Mouse (Mus musculus) embryonic facial prominence, embryonic 15.5 days (tissue): Measurements from ENCODE around the gene Tmod1. TPM values are rescaled to one million over a fixed set of nuclear protein-coding genes. Genes with fewer than 3 reads are reported as not detected.

ENCODE experiments used
- ATAC-seq: fragments of 200-750 bp; cut with Nextera tagmentation; 2 replicates; pipeline ENCODE4 v1.8.0; 2017; ENCODE audit warnings: low read depth, moderate TSS enrichment; ENCODE audit not compliant: insufficient number of reproducible peaks, low FRiP score, low TSS enrichment
- H3K27ac ChIP-seq: fragments of 300-500 bp; sonication (generic); replicated peaks from 2 replicates; pipeline ENCODE4 v1.5.1; 2015; ENCODE audit warnings: mild to moderate bottlenecking, inconsistent platforms
- H3K27me3 ChIP-seq: fragments of 300-500 bp; sonication (generic); 2 replicates; pipeline ENCODE4 v1.6.1; 2015; ENCODE audit warnings: inconsistent platforms
- H3K36me3 ChIP-seq: fragments of 300-500 bp; sonication (generic); 2 replicates; pipeline ENCODE4 v1.6.1; 2015; ENCODE audit warnings: mild to moderate bottlenecking, inconsistent platforms
- H3K4me1 ChIP-seq: fragments of 300-500 bp; sonication (generic); 2 replicates; pipeline ENCODE4 v1.6.1; 2015; ENCODE audit warnings: inconsistent platforms
- H3K4me2 ChIP-seq: fragments of 300-500 bp; sonication (generic); replicated peaks from 2 replicates; pipeline ENCODE4 v1.6.1; 2015; ENCODE audit warnings: mild to moderate bottlenecking, inconsistent platforms
- H3K4me3 ChIP-seq: fragments of 300-500 bp; sonication (generic); replicated peaks from 2 replicates; pipeline ENCODE4 v1.5.1; 2015; ENCODE audit warnings: mild to moderate bottlenecking, inconsistent platforms
- H3K9ac ChIP-seq: fragments of 300-500 bp; sonication (generic); 2 replicates; pipeline ENCODE4 v1.6.1; 2015; ENCODE audit warnings: inconsistent platforms
- H3K9me3 ChIP-seq: fragments of 300-500 bp; sonication (generic); replicated peaks from 2 replicates; pipeline ENCODE4 v1.6.1; 2016; ENCODE audit warnings: inconsistent platforms
- WGBS: fragments of 180-500 bp; shearing (Covaris S2); methylation state at CpG from one replicate; pipeline ENCODE4 v1.1.7; 2015; 5-methylcytosine and 5-hydroxymethylcytosine counted together
- polyA plus RNA-seq: library from polyadenylated mRNA; unstranded; fragments of >200 nt; fragmentation: Nextera tagmentation; extraction: Ambion mirVana; gene quantifications from 2 replicates; pipeline ENCODE4 v1.2.1, GENCODE M21; 2015

Tmod1 gene
- polyA plus RNA-seq, 1 experiment from 2014 or later = 13.4 TPM

DNA sequence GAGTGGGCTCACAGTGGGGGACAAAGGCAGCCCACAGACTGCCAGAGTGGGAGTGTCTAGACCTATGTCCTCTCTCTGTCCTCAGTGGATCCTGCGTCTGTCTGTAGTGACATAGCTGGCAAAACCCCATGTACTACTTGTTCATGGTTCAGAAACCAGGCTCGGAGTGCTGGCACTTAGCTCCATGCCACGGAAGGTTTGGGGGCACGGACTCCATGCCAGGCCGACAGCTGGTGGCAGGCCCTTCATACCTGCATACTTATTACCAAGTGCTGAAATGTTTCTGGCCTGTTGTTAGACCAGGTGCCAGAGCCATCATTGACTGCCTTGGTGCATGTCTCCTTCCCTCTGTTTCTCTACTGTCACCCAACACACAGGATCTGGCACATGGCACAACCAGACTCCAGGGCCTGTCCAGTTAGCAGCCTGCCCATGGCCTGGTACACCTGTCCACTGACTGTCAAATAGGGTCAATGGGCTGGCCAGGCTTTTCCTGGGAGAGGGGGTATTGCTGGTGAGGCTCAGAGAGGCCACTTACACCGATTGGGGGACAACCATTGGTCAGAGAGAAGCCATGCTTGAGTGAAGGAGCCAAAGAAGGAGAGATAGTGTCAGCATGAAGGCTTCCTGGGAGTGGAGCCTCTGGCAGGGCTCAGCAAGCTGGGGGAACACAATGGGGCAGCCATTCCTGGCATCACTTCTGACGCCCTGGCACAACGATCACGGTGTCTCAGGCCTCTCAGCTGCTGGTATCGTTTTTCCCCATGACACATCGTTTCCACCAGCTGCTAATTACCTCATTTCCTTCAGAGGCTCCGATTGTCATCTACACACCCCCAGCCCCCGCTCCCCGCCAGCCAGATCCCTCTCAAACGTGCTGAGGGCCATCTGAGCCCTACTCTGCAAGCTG lies 56.4 kb downstream of the Tmod1 start:
- Histone ChIP-seq H3K4me3 (no peak overlapping the region), H3K4me1 (peaks cover 16% of the 10 kb centered on the region), H3K27ac (no peak overlapping the region), H3K9ac (no peak overlapping the region), H3K4me2 (no peak overlapping the region), H3K27me3 (no peaks in the 10 kb centered on the region), H3K9me3 (no peaks in the 10 kb centered on the region), H3K36me3 (no peaks in the 10 kb centered on the region)
- 58% methylated on average over 15 of the region's 15 CpGs for WGBS
- peak; percentile 18; the same call in 1 of the 2 replicates for ATAC-seq

- 96% methylated on average over 3 of the region's 3 CpGs for WGBS
- ATAC-seq = no peak
- Histone ChIP-seq H3K9me3 (no peaks in the 10 kb centered on the region), H3K36me3 (no peaks in the 10 kb centered on the region), H3K4me2 (no peak overlapping the region), H3K4me3 (no peak overlapping the region), H3K9ac (no peak overlapping the region), H3K27me3 (no peaks in the 10 kb centered on the region), H3K27ac (no peak overlapping the region), H3K4me1 (peaks cover 19% of the 10 kb centered on the region)
These were observed 57.1 kb downstream of the Tmod1 start for GRCm38 (mm10) chr4:46095826-46096159.

DNA sequence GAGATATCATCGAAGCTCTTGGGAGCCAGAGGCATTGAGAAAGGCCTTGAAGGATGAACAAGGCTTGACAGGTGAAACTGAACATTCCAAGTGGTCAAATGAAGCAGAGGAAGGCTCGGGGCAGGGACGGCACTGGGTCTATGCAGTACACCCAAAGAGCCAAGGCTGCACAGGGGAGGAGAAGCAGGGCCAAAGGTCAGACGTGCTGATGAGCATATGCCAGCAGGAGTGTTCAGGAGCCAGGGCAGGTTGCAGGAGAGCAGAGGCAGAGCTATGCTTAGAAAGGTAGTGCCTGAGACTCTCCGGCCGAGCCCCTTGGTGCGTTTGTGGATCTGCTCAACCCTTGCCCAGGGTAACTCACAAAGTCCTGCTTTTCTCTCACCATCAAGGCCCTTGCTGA lies 57.8 kb downstream of the Tmod1 start:
- H3K27me3 ChIP-seq = no peaks in the 10 kb centered on the region
- ATAC-seq = no peak
- no peaks in the 10 kb centered on the region for H3K9me3 ChIP-seq
- no peak overlapping the region for H3K9ac ChIP-seq
- no peaks in the 10 kb centered on the region for H3K36me3 ChIP-seq
- 83% methylated on average over 7 of the region's 7 CpGs for WGBS
- no peak overlapping the region for H3K4me3 ChIP-seq
- H3K4me1 ChIP-seq = peaks cover 23% of the 10 kb centered on the region
- no peak overlapping the region for H3K27ac ChIP-seq
- H3K4me2 ChIP-seq = no peak overlapping the region

- H3K27ac ChIP-seq = no peak overlapping the region
- H3K36me3 ChIP-seq = no peaks in the 10 kb centered on the region
- H3K9me3 ChIP-seq = no peaks in the 10 kb centered on the region
- H3K4me1 ChIP-seq = peaks cover 18% of the 10 kb centered on the region
- no peak overlapping the region for H3K4me2 ChIP-seq
- no peak for ATAC-seq
- no peak overlapping the region for H3K4me3 ChIP-seq
- H3K9ac ChIP-seq = no peak overlapping the region
- no peaks in the 10 kb centered on the region for H3K27me3 ChIP-seq
- 91% methylated on average over 2 of the region's 2 CpGs for WGBS
These were observed 58.9 kb downstream of the Tmod1 start for GRCm38 (mm10) chr4:46097591-46097990.

DNA sequence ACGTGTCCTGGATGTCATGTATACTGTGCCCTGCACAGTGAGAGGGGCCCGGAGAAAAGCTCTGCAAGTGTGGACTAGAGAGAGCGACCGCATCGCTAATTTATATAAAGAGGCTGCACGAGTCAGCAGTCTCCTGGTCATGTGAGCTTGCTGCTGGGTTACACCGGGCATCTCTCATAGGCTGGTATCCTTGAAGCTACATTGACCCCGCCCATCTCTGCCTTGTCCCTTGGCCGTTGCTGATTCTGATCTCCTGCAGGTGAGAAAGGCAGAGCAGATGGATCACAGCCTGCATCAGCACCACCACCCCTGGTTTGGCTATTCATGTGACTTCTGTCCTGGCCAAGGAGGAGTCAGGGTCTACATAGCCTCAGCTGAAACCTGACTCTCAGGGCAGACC lies 60.4 kb downstream of the Tmod1 start:
- 74% methylated on average over 9 of the region's 9 CpGs for WGBS
- Histone ChIP-seq H3K9ac (no peak overlapping the region), H3K4me3 (no peak overlapping the region), H3K36me3 (no peaks in the 10 kb centered on the region), H3K4me1 (peaks cover 16% of the 10 kb centered on the region), H3K4me2 (no peak overlapping the region), H3K9me3 (no peaks in the 10 kb centered on the region), H3K27ac (no peak overlapping the region), H3K27me3 (no peaks in the 10 kb centered on the region)
- no peak for ATAC-seq

DNA sequence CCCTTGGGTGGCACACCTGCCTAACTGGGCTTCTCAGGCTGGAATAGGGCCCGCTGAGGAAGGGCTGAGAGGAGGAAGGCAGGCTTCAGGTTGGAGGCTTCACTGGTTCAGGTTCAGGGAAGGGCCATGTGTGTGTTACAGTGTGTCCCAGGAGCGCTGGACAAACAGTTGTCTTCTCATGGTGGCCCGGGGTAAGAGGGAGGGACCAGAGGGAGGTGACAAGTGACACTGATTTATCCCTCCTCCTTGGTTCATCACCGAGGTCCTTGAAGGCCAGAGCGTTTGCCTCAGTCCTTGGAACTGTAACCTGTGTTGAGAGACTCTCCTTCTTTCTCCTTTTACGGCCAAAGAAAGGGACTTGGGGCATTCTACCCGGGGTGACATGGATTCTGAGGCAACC lies 61.8 kb downstream of the Tmod1 start:
- 72% methylated on average over 7 of the region's 7 CpGs for WGBS
- no peaks in the 10 kb centered on the region for H3K9me3 ChIP-seq
- H3K4me1 ChIP-seq = peaks cover 13% of the 10 kb centered on the region
- H3K4me3 ChIP-seq = no peak overlapping the region
- no peak overlapping the region for H3K4me2 ChIP-seq
- H3K27ac ChIP-seq = peak overlapping the region; percentile 39; the same call in 1 of the 2 replicates
- no peaks in the 10 kb centered on the region for H3K27me3 ChIP-seq
- H3K36me3 ChIP-seq = no peaks in the 10 kb centered on the region
- ATAC-seq = no peak
- H3K9ac ChIP-seq = no peak overlapping the region

- no peaks in the 10 kb centered on the region for H3K27me3 ChIP-seq
- H3K36me3 ChIP-seq = no peaks in the 10 kb centered on the region
- peaks cover 10% of the 10 kb centered on the region; the same call in 1 of the 2 replicates for H3K4me1 ChIP-seq
- 0 out of 2 replicates have a peak overlapping the region, but pooled peaks have one; percentile 8 for H3K4me2 ChIP-seq
- no peaks in the 10 kb centered on the region for H3K9me3 ChIP-seq
- WGBS = 24% methylated on average over 14 of the region's 14 CpGs
- peak overlapping the region; percentile 39; the same call in 1 of the 2 replicates for H3K27ac ChIP-seq
- no peak overlapping the region for H3K4me3 ChIP-seq
- H3K9ac ChIP-seq = no peak overlapping the region
- ATAC-seq = peak; percentile 60
These were observed 62.5 kb downstream of the Tmod1 start for GRCm38 (mm10) chr4:46101211-46101711.

- no peak for ATAC-seq
- H3K4me1 ChIP-seq = peaks cover 10% of the 10 kb centered on the region; the same call in 1 of the 2 replicates
- WGBS = 88% methylated on average over 10 of the region's 10 CpGs
- no peak overlapping the region for H3K9ac ChIP-seq
- no peaks in the 10 kb centered on the region for H3K36me3 ChIP-seq
- H3K27ac ChIP-seq = no peak overlapping the region
- no peaks in the 10 kb centered on the region for H3K27me3 ChIP-seq
- no peak overlapping the region for H3K4me3 ChIP-seq
- no peaks in the 10 kb centered on the region for H3K9me3 ChIP-seq
- H3K4me2 ChIP-seq = no peak overlapping the region
These were observed 63.5 kb downstream of the Tmod1 start for GRCm38 (mm10) chr4:46102078-46102769.

DNA sequence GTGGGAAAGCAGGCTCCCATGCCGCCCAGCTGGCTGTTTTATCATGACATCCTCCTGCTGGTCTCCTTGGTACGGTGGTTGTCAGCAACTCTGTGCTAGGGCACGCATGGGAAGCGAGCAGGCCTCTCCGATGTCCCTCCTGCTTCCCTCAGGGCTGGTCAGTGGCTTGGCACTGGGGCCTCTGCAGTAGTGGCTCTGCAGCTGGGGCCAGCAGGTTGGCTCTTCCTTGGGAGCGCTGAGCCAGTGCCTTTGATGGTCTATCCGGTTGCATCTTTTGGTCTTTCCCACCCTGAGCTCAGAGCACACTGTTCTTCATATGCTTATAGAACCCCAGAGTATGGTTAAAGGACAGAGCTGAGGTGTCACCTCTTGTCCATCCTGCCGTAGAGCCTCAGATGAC lies 71.3 kb downstream of the Tmod1 start:
- Histone ChIP-seq H3K27me3 (no peaks in the 10 kb centered on the region), H3K4me1 (no peaks in the 10 kb centered on the region), H3K27ac (no peak overlapping the region), H3K4me2 (no peak overlapping the region), H3K9me3 (no peaks in the 10 kb centered on the region), H3K36me3 (peaks cover 16% of the 10 kb centered on the region), H3K4me3 (no peak overlapping the region), H3K9ac (no peak overlapping the region)
- ATAC-seq = no peak
- 86% methylated on average over 8 of the region's 8 CpGs for WGBS

DNA sequence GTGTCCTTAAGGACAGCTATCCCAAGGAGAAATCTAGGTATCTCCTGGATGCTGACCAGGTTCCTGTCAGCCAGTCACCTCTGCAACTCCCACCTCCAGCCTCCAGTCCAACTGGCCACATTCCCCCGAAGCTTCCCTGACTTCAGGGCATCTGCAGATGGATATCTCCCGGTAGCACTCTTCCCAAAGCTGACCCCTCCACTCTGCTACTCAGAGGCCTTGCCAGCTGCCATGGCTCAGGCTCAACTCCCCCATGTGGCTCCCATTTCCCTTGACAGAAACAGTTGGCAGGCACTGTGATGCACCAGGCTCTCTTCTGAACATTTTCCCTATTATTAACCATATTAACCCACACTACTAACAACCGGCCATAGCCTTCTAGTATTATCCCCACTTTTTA lies 72.6 kb downstream of the Tmod1 start:
- ATAC-seq = no peak
- H3K27ac ChIP-seq = no peak overlapping the region
- no peak overlapping the region for H3K4me3 ChIP-seq
- H3K9ac ChIP-seq = no peak overlapping the region
- H3K9me3 ChIP-seq = no peaks in the 10 kb centered on the region
- WGBS = 57% methylated on average over 3 of the region's 3 CpGs
- H3K4me1 ChIP-seq = no peaks in the 10 kb centered on the region
- H3K36me3 ChIP-seq = peaks cover 25% of the 10 kb centered on the region
- no peak overlapping the region for H3K4me2 ChIP-seq
- H3K27me3 ChIP-seq = no peaks in the 10 kb centered on the region

DNA sequence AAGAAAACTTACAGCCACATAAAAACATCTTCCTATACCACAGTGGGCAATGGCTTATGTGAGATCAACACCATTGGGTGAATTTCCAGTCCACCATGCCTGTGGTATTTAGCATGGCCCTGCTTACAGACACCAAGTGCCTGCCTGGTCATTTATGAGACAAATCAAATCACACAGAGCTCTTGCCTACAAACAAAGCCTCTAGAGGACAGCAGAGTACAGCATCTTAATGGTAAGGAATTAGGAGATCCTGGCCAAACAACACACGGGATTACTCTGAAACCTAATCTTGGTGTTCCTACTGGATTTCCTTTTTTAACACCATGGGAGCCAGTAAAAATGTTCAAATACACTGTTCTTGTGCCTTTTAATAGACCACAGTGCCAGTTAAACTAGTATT lies 76.6 kb downstream of the Tmod1 start:
- Histone ChIP-seq H3K4me3 (no peak overlapping the region), H3K9ac (no peak overlapping the region), H3K27me3 (no peaks in the 10 kb centered on the region), H3K4me1 (no peaks in the 10 kb centered on the region), H3K9me3 (no peaks in the 10 kb centered on the region), H3K4me2 (no peak overlapping the region), H3K36me3 (peaks cover 64% of the 10 kb centered on the region), H3K27ac (no peak overlapping the region)
- WGBS = 47% methylated on average over 1 of the region's 1 CpGs
- ATAC-seq = no peak
